Mouse (Mus musculus): ENCODE data around the gene Cdk11b.
"Not testable (repeated sequence)": the region's sequence is repeated elsewhere in the genome, so short reads cannot be mapped to it uniquely, and the experiment has no call there.

DNA sequence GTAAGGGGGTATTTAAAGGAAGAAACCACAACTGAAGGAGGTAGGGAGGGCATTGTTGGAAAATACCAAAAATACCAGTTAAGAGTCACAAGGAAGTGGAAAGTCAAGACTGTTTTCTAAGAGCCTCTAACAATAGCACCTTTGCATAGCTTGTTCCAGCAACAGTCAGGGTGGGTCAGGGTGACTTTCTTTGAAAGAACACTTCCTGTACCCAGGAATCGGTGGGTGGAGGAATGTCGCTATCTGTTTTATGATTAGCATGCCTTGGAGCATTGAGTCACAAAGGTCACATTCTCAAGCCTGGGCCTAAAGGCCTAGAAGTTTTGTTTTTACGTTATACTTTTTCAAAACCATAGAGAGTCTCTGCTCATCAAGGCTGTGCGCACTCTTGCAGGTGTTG is 63.1 kb downstream of the Cdk11b start:
- TF ChIP-seq CTCF, EP300 (IDR thresholded peaks at IDR 0.05; ENCODE audit: low read depth): not testable (repeated sequence)

Measured in heart, postnatal 0 days (tissue).